Mouse (Mus musculus): ENCODE data around the gene Dnajc27.

GRCm38 (mm10) chr12:4054845-4055244, 27.5 kb upstream of the Dnajc27 start:
- TF ChIP-seq CTCF (IDR thresholded peaks at IDR 0.05) (no peak), POLR2A (IDR thresholded peaks at IDR 0.05; ENCODE audit: insufficient read depth, low read depth, low read length) (no peak), EP300 (IDR thresholded peaks at IDR 0.05; ENCODE audit: insufficient read depth, low read depth, low read length) (no peak)
